Mouse (Mus musculus) liver, embryonic 15.5 days (tissue): ENCODE results near the gene Cxcr5. TPM values are rescaled to one million over a fixed set of nuclear protein-coding genes. Genes with fewer than 3 reads are reported as not detected.
A peak's percentile ranks its signal among the peaks of the same experiment; 100 is the strongest.

Source experiments
- ATAC-seq: fragments of 200-750 bp; cut with Nextera tagmentation; 2 replicates; pipeline ENCODE4 v1.8.0; 2017; ENCODE audit warnings: moderate number of reproducible peaks, mild to moderate bottlenecking, moderate library complexity; ENCODE audit not compliant: insufficient read depth
- H3K27ac ChIP-seq: fragments of 300-500 bp; sonication (generic); replicated peaks from 2 replicates; pipeline ENCODE4 v1.5.1; 2015; ENCODE audit warnings: mild to moderate bottlenecking, inconsistent platforms
- H3K27me3 ChIP-seq: fragments of 300-500 bp; sonication (generic); 2 replicates; pipeline ENCODE4 v1.6.1; 2015; ENCODE audit warnings: mild to moderate bottlenecking, inconsistent platforms
- H3K36me3 ChIP-seq: fragments of 300-500 bp; sonication (generic); replicated peaks from 2 replicates; pipeline ENCODE4 v1.6.1; 2015; ENCODE audit warnings: moderate library complexity, mild to moderate bottlenecking, inconsistent platforms
- H3K4me1 ChIP-seq: fragments of 300-500 bp; sonication (generic); replicated peaks from 2 replicates; pipeline ENCODE4 v1.6.1; 2015; ENCODE audit warnings: inconsistent platforms
- H3K4me2 ChIP-seq: fragments of 300-500 bp; sonication (generic); 2 replicates; pipeline ENCODE4 v1.6.1; 2015; ENCODE audit warnings: moderate library complexity, mild to moderate bottlenecking, inconsistent platforms
- H3K4me3 ChIP-seq: fragments of 300-500 bp; sonication (generic); replicated peaks from 2 replicates; pipeline ENCODE4 v1.5.1; 2015; ENCODE audit warnings: mild to moderate bottlenecking, inconsistent platforms
- H3K9ac ChIP-seq: fragments of 300-500 bp; sonication (generic); 2 replicates; pipeline ENCODE4 v1.6.1; 2015; ENCODE audit warnings: moderate library complexity, mild to moderate bottlenecking, inconsistent platforms
- H3K9me3 ChIP-seq: fragments of 300-500 bp; sonication (generic); replicated peaks from 2 replicates; pipeline ENCODE4 v1.6.1; 2016; ENCODE audit warnings: inconsistent platforms
- WGBS: fragments of 180-500 bp; shearing (Covaris S2); methylation state at CpG from one replicate; pipeline ENCODE4 v1.1.7; 2015; ENCODE audit warnings: mixed read lengths; ENCODE audit not compliant: insufficient replicate concordance; 5-methylcytosine and 5-hydroxymethylcytosine counted together
- polyA plus RNA-seq: library from polyadenylated mRNA; unstranded; fragments of >200 nt; fragmentation: Nextera tagmentation; extraction: Ambion mirVana; gene quantifications from 2 replicates; pipeline ENCODE4 v1.2.1, GENCODE M21; 2015

Cxcr5 gene
- polyA plus RNA-seq, 1 experiment from 2014 or later, result not detected

GRCm38 (mm10) chr9:44537625-44538301 is 23.9 kb downstream of the Cxcr5 start:
- Histone ChIP-seq H3K27ac (no peak overlapping the region; the same call in 1 of the 2 replicates), H3K4me3 (no peak overlapping the region), H3K4me2 (peak overlapping the region; percentile 41), H3K27me3 (peaks cover 22% of the 10 kb centered on the region), H3K36me3 (no peaks in the 10 kb centered on the region), H3K4me1 (peaks cover 13% of the 10 kb centered on the region), H3K9ac (no peak overlapping the region), H3K9me3 (no peaks in the 10 kb centered on the region)
- 9% methylated on average over 19 of the region's 19 CpGs for WGBS
- ATAC-seq, result peak; percentile 47

- H3K9ac ChIP-seq, result no peak overlapping the region
- H3K27ac ChIP-seq, result no peak overlapping the region
- 59% methylated on average over 6 of the region's 6 CpGs for WGBS
- H3K4me2 ChIP-seq, result no peak overlapping the region
- no peak overlapping the region for H3K4me3 ChIP-seq
- no peak for ATAC-seq
- H3K9me3 ChIP-seq, result no peaks in the 10 kb centered on the region
- peaks cover 9% of the 10 kb centered on the region for H3K4me1 ChIP-seq
- H3K36me3 ChIP-seq, result no peaks in the 10 kb centered on the region
- H3K27me3 ChIP-seq, result peaks cover 19% of the 10 kb centered on the region
Observed at GRCm38 (mm10) chr9:44532991-44533580, 28.6 kb downstream of the Cxcr5 start.

GRCm38 (mm10) chr9:44528340-44528739 is 33.3 kb downstream of the Cxcr5 start:
- H3K4me3 ChIP-seq, result no peak overlapping the region
- H3K9me3 ChIP-seq, result no peaks in the 10 kb centered on the region
- H3K4me1 ChIP-seq, result no peaks in the 10 kb centered on the region
- no peak overlapping the region for H3K27ac ChIP-seq
- no peak overlapping the region for H3K4me2 ChIP-seq
- no peak overlapping the region for H3K9ac ChIP-seq
- ATAC-seq, result no peak
- H3K27me3 ChIP-seq, result peaks cover 16% of the 10 kb centered on the region; the same call in 1 of the 2 replicates
- H3K36me3 ChIP-seq, result no peaks in the 10 kb centered on the region
- 14% methylated on average over 8 of the region's 8 CpGs for WGBS

- H3K4me2 ChIP-seq, result no peak overlapping the region
- H3K4me3 ChIP-seq, result no peak overlapping the region
- ATAC-seq, result no peak
- H3K27me3 ChIP-seq, result peaks cover 16% of the 10 kb centered on the region; the same call in 1 of the 2 replicates
- H3K9ac ChIP-seq, result no peak overlapping the region
- 49% methylated on average over 9 of the region's 9 CpGs for WGBS
- no peak overlapping the region for H3K27ac ChIP-seq
- no peaks in the 10 kb centered on the region for H3K9me3 ChIP-seq
- H3K36me3 ChIP-seq, result no peaks in the 10 kb centered on the region
- no peaks in the 10 kb centered on the region for H3K4me1 ChIP-seq
Observed at GRCm38 (mm10) chr9:44526337-44527112, 35.2 kb downstream of the Cxcr5 start.

DNA sequence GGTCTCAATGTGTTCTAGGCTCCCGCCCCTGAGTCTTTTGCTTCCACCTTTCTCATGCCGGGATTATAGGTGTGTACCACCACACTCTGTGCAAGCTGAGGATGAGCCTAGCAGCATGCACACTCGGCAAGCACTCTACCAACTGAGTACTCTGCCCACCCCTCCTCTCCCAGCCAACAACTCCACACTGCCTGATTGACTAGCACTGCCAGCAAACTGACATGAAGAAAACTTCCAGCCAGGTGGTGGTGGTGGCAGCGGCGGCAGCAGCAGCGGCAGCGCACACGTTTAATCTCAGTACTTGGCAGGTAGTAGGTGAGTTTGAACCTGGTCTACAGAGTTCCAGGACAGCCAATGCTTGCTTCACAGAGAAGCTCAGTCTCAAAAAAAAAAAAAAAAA is 36.1 kb downstream of the Cxcr5 start:
- no peak overlapping the region for H3K4me2 ChIP-seq
- H3K4me3 ChIP-seq, result no peak overlapping the region
- WGBS, result 77% methylated on average over 8 of the region's 8 CpGs
- H3K27ac ChIP-seq, result no peak overlapping the region
- H3K36me3 ChIP-seq, result no peaks in the 10 kb centered on the region
- no peak overlapping the region for H3K9ac ChIP-seq
- no peak for ATAC-seq
- H3K4me1 ChIP-seq, result no peaks in the 10 kb centered on the region
- H3K27me3 ChIP-seq, result peaks cover 16% of the 10 kb centered on the region; the same call in 1 of the 2 replicates
- H3K9me3 ChIP-seq, result no peaks in the 10 kb centered on the region

DNA sequence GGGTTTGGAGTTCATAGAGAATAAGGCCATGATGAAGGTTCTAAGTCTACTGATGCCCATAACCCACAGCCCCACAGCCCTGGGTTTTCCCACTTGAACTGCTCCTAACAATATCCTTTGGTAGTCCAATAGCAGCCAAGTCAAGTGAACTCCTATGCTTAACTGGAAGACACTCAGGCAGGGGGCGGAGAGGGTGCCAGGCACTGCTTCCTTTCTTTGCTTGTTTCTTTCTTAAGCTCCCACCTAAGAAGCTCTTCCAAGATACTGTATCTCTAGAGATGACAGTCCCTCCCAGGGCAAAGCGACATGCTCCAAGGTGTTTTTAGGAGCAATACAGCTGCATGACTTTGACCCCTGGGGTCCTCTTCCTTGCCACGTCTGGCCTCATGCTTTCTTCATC is 36.7 kb downstream of the Cxcr5 start:
- Histone ChIP-seq H3K4me1 (no peaks in the 10 kb centered on the region), H3K9me3 (no peaks in the 10 kb centered on the region), H3K27me3 (peaks cover 16% of the 10 kb centered on the region; the same call in 1 of the 2 replicates), H3K27ac (no peak overlapping the region), H3K9ac (no peak overlapping the region), H3K36me3 (no peaks in the 10 kb centered on the region), H3K4me2 (no peak overlapping the region), H3K4me3 (no peak overlapping the region)
- ATAC-seq, result no peak
- 60% methylated on average over 3 of the region's 3 CpGs for WGBS

- WGBS, result 54% methylated on average over 5 of the region's 5 CpGs
- Histone ChIP-seq H3K36me3 (no peaks in the 10 kb centered on the region), H3K9me3 (no peaks in the 10 kb centered on the region), H3K9ac (no peak overlapping the region), H3K27ac (no peak overlapping the region), H3K4me1 (no peaks in the 10 kb centered on the region), H3K4me2 (no peak overlapping the region), H3K4me3 (no peak overlapping the region), H3K27me3 (peaks cover 16% of the 10 kb centered on the region; the same call in 1 of the 2 replicates)
- ATAC-seq, result no peak
Observed at GRCm38 (mm10) chr9:44524235-44524826, 37.3 kb downstream of the Cxcr5 start.

DNA sequence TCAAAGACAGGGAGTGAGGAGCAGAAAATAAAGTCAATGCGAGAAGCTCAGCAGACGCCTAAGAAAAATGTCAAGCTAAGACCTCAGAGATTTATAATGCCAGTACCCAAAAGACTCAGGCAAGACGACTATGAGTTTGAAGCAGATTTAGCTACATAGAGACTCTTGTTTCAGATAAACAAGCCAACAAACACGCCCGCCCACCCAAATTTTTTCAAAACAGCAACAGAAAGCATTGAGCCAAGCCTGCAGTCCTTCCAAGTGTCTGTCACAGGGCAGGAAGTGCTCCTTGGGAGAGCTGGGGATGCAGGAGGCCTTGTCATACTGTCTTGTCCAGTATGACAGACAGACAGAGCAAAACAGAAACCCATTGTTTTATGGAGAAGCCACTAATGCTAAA is 38.0 kb downstream of the Cxcr5 start:
- peaks cover 16% of the 10 kb centered on the region; the same call in 1 of the 2 replicates for H3K27me3 ChIP-seq
- H3K9me3 ChIP-seq, result no peaks in the 10 kb centered on the region
- no peak overlapping the region for H3K27ac ChIP-seq
- no peak overlapping the region for H3K9ac ChIP-seq
- ATAC-seq, result no peak
- WGBS, result 53% methylated on average over 5 of the region's 5 CpGs
- H3K4me2 ChIP-seq, result no peak overlapping the region
- H3K4me1 ChIP-seq, result no peaks in the 10 kb centered on the region
- H3K36me3 ChIP-seq, result no peaks in the 10 kb centered on the region
- no peak overlapping the region for H3K4me3 ChIP-seq

DNA sequence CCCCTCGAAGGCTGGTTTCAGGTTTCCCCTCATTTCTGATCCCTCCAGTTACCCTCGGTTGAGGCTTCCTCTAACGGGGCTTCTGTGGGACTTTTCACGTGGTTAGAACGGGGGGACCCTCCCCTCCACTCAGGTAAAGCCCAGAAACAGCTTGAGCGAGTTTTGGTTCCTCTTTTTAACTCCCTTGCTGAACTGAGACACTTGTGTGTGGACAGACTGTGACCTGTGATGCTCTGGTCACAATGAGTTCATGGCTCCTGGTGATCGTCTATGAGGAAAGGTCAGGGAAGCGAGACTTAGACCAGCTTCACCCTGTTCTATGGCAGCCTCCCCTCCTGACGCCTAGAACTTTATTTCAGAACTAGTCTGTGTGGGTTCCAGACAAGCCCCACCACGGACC is 39.8 kb downstream of the Cxcr5 start:
- Histone ChIP-seq H3K27me3 (0 out of 2 replicates have a peak, but pooled peaks cover 8% of the 10 kb centered on the region), H3K9ac (no peak overlapping the region), H3K4me3 (no peak overlapping the region), H3K27ac (no peak overlapping the region), H3K4me1 (no peaks in the 10 kb centered on the region), H3K9me3 (no peaks in the 10 kb centered on the region), H3K36me3 (no peaks in the 10 kb centered on the region), H3K4me2 (no peak overlapping the region)
- 30% methylated on average over 10 of the region's 10 CpGs for WGBS
- no peak for ATAC-seq

GRCm38 (mm10) chr9:44518068-44518467 is 43.6 kb downstream of the Cxcr5 start:
- Histone ChIP-seq H3K36me3 (no peaks in the 10 kb centered on the region), H3K4me2 (no peak overlapping the region), H3K4me1 (peaks cover 19% of the 10 kb centered on the region), H3K27me3 (no peaks in the 10 kb centered on the region), H3K9ac (no peak overlapping the region), H3K9me3 (no peaks in the 10 kb centered on the region), H3K27ac (no peak overlapping the region), H3K4me3 (no peak overlapping the region)
- WGBS, result 70% methylated on average over 7 of the region's 7 CpGs
- no peak for ATAC-seq

- no peak for ATAC-seq
- Histone ChIP-seq H3K4me2 (no peak overlapping the region), H3K36me3 (no peaks in the 10 kb centered on the region), H3K4me3 (no peak overlapping the region), H3K27me3 (no peaks in the 10 kb centered on the region), H3K9me3 (no peaks in the 10 kb centered on the region), H3K27ac (no peak overlapping the region), H3K4me1 (peaks cover 25% of the 10 kb centered on the region), H3K9ac (no peak overlapping the region)
- WGBS, result 27% methylated on average over 4 of the region's 4 CpGs
Observed at GRCm38 (mm10) chr9:44517368-44517767, 44.3 kb downstream of the Cxcr5 start.
